Mouse (Mus musculus) 416B (cell line): ENCODE results near the gene Cacng1.
A peak's percentile ranks its signal among the peaks of the same experiment; 100 is the strongest.

Experiments used
- DNase-seq: peaks from one replicate; pipeline ENCODE4 v3.0.0; 2011; ENCODE audit warnings: low read depth

Cacng1 gene

GRCm38 (mm10) chr11:107716332-107716938 is at the start of gene Cacng1:
Gene Cacng1 (minus strand): TSS chr11:107716522.
- DNase-seq, result no peak

GRCm38 (mm10) chr11:107762688-107763460 is 46.6 kb upstream of the Cacng1 start:
- DNase-seq, result no peak

DNA sequence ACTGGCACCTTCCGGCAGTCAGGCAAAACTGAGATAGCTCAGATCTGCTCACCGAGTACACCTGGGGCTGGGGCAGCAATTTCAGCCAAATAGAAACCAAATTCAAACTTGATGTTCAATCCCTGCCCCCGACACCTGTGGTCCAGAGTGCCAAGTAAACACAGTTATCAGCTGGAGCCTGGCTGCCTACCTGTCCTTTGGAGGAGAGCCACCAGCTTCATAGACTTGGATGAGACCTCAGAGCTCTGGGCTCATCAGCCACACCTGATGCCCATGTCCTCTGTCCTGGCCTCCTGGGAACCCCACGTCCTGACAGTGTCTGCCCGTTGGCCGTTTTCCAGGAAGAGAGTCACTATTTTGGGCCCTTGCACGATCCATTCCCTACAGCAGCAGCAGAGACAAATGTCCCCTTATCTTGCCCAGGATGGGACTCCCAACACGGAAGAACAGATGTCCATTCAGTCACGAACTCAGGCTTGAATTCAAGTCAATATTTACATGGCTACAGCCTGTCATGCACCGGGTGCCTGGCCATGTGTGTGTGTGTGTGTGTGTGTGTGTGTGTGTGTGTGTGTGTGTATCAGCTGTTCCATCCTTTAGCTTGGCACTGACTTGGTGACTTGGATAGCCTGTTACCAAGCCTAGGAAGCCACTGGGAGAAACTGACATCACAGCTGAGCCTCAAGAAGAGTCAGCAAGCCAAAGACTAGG is 45.6 kb upstream of the Cacng1 start:
- DNase-seq, result no peak

- no peak for DNase-seq
These were observed 43.7 kb upstream of the Cacng1 start for GRCm38 (mm10) chr11:107760001-107760400.

DNA sequence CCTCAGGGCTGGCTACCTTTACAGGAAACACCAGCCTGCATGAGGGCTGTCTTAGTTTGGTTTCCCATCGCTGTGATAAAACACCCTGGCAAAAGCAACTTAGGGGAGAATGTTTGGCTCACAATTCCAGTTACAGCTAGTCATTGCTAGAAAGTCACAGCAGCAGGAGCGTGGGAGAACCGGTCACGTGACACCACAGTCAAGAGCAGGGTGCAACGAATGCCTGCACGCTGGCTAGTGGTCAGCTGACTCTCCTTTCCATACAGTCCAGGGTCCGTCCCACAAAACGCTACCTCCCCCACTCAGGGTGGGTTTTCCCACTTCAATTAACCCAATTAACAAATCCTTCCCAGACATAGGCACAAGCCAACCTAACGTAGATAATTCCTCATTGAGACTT is 43.2 kb upstream of the Cacng1 start:
- no peak for DNase-seq

DNA sequence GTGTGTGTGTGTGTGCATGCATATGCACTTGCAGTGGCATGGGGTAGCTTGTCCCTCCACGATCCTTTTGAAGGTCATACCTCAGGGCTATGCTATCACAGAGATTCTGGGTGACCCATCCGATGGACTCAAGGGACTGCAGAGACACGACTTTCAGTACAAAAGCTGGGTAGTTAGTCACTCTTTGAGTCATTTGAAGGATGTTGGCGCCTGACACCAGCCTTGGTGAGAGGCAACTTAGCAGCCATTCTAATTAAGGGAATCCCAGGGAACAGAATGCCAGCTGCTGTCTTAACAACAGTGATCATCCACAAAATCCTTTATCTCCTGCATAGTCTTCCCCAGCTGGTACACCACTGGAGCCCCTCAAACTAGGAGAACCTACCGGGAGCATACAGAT is 32.8 kb upstream of the Cacng1 start:
- peak; percentile 37 for DNase-seq

DNA sequence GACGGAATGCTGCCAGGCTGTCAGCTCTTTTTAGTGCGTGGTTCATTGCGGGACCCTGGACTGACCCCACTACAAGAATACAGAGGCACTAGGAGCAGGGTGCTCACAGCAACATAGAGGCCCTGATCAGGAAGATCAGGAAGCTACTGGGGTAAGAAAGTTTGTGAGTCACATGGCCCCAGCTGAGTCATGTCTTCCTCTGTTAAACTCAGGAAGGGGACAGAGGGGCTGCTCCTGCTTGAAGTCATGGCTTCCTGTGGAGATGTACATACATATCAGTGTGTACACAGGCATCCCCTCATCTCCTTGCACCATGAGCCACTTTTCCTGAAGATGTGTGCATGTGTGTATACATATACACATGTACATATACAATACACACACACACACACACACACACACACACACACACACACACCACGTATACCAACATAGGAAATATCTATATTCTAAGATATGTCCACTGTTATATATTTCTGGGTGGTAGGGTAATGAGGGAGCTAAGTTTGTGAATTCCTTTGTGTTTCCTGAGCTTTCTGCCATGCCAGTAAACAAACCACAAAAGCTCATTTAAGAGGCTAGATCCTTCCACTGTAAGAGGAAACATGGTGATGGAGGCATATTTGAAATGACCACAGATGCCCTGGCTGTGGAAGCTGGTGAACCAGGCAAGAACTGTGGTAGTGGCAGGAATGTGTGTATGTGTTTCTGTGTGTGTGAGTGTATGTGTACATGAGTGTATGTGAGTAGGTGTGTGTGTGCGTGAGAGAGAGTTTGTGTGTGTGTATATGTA is 32.1 kb upstream of the Cacng1 start:
- peak; percentile 96 for DNase-seq

DNA sequence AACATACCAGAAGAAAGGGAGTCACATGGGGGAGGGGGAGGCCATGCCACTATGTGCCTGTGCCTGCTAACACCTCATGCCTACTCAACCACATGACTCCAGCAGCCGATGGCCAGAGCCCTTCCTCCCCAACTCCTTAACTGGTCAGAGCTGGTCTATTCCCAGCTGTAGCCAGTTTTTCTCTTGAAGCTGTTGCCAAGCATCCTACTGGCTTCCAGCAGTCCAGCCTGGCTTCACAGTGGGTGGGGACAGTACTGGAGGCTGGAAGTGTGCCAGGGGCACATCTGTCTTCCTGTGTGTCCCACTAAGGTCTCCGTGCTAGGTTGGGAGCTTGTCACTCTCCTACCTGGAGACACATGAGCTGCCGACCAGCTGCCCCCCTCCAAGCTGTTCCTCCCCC is 26.8 kb upstream of the Cacng1 start:
- DNase-seq, result no peak

GRCm38 (mm10) chr11:107738418-107739099 is 22.2 kb upstream of the Cacng1 start:
- no peak for DNase-seq

DNA sequence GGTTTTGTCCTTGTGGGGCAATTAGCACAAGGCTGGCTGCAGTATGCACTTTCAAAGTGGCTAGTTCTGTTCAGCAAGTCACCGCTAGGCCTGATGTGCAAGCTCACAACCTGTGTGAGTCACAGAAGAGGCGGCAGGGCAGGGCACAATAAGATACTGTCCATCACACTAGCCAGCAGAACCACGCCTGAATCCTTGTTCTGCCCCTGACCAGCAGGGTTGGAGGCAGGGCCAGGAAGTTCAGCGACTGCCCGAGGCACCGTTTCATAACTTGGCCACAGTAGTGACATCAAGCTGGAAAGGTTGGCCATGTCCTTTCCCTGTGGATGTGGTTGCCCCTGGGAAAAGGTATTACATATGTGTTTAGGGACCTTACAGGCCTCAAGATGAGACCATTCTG is 21.6 kb upstream of the Cacng1 start:
- peak; percentile 54 for DNase-seq

- DNase-seq, result peak; percentile 20
These were observed 17.8 kb upstream of the Cacng1 start for GRCm38 (mm10) chr11:107734133-107734532.

- peak; percentile 51 for DNase-seq
These were observed 15.2 kb upstream of the Cacng1 start for GRCm38 (mm10) chr11:107731498-107731897.

DNA sequence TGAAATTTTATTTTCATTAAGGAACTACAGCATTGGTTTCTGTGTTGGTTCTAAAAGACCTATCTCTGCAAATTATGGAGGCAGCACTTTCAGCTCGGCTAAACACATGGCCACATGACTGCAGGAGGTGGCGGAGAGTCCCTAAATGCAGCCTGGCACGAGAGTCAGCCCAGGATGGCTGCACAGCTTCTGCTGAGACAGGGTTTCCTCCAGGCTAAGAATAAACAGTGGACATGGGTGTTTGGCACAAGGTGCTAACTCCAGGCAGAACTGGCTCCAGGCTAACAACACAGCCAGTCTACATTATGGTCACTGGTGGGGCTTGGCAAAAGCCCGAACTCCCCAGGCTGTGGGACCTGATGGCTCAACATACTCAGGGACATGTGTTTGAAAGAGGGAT is 14.6 kb upstream of the Cacng1 start:
- no peak for DNase-seq

DNA sequence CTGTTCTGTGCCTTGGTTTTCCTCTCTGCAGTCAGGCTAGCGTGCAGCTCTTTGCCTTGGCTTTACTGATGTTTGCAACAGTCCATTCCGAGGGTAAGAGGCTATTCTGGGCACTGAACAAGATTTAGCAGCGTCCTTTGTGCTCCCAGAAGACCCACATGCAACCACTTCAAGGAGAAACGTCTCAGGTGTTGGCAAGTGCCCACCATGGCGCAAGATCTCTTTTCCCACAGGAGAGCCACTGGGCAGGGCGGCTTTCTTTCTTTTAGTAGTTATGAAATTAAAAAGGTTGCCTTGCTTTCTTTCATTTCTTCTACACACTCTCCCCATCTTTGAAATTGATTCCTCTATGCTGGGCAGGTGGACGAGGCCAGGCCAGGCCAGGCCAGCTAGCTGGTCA is 12.8 kb upstream of the Cacng1 start:
- DNase-seq, result no peak

- peak; percentile 69 for DNase-seq
These were observed 11.9 kb upstream of the Cacng1 start for GRCm38 (mm10) chr11:107728073-107728863.

DNA sequence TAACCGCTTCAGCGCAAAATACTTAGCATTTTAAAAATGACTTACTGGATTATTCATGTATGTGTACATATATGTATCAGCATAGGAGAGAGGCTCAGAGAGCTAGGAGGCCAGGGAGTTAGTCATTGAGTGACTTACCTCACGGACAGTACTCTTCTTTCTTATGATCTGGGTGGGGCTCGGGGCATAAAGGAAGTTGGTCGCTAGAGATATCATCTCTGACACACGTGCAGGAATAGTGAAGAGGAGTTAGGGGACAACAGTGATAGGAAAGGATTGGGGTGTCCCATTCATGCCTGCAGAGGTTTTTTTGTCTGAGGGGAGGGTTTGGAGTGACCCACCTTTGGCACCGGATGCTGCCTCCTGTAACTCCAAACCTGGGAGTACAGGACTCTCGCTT is 8.3 kb upstream of the Cacng1 start:
- peak; percentile 22 for DNase-seq

DNA sequence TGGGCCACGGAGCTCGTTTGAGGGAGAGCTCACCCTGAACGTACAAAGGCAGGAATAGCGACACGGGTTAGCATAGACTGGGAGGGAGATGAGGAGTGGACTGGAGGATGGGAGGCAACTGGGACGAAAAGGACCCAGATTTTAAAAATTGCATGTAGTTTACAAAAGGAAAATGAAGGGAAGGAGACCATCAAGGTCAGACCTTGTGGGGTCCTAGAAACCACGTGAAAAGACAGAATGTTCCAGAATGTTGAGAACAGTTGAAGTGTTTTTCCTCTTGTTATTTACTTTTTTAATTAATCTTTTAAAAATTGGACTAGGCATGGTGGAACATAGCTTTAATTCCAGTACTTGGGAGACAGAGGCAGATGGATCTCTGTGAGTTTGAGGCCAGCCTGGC is 4.7 kb upstream of the Cacng1 start:
- DNase-seq, result no peak

DNA sequence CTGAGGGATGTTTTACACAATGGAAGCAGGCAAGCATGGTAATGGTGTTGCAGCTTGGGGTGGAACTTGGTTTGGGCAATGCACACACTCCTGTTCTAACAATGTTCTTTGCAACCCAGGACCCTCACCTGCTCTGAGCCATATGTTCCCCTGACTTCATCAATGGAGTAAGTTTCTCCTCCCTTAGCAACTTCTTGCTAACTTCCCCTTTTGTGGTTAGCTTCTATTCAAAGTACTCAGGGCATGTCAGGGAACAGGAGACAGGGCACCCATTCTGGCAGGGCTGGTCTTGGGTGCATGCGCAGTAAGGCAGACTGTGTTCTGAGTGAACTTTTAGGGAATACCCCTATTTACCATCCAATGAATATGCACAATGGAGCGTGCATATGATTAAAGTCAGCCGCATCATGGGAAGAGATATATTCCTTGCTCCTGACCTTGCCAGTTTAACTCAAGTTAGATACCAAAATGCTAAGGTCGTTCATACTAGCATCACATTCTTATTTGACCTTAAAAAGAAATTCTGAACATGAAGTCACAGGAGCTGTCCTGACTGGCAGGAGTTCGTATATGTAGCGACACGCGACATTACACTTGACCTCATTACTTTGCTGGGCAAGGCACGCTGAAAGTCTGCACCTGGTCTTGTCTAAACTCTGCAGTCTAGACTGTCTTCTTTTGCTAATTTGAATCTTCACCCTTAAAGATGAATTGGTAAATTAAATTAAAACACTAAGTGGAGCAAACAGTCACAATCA is 4.1 kb upstream of the Cacng1 start:
- DNase-seq, result peak; percentile 51

- DNase-seq, result no peak
These were observed 2.0 kb downstream of the Cacng1 start for GRCm38 (mm10) chr11:107714368-107714767.

GRCm38 (mm10) chr11:107710379-107710778 is 5.9 kb downstream of the Cacng1 start:
- no peak for DNase-seq
